Mouse (Mus musculus): Measurements from ENCODE around the gene Ankrd40. TPM values are rescaled to one million over a fixed set of nuclear protein-coding genes. Genes with fewer than 3 reads are reported as not detected.

The Ankrd40 gene
- polyA plus RNA-seq, 1 experiment from 2014 or later: 11.4 TPM

GRCm38 (mm10) chr11:94329270-94329891 lies 1.6 kb downstream of the Ankrd40 start:
- DNase-seq (ENCODE audit: extremely low spot score, low spot score): no peak
- WGBS: 58% methylated on average over 4 of the region's 4 CpGs
- peak overlapping the region; percentile 22; the same call in 1 of the 2 replicates for H3K27ac ChIP-seq

DNA sequence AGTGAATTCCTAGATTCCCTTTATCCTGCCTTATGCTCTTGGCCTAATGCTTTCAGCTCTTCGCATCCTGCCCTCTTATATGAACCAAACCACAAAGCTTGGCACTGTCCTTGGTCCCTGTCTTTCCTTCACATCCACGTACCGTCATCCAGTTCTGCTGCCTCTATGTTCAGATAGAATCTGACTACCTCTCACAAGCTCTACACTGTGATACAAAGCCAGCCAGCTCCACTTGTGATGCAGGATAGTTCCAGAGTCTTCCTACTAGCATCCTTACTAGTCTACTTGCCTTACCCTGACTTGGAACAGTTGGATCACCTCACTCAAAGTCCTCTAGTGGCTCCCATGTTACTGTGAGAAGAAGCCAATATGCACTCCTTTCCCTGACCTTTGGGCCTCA lies 2.4 kb downstream of the Ankrd40 start:
- Histone ChIP-seq H3K4me1 (peaks cover 43% of the 10 kb centered on the region), H3K9me3 (no peaks in the 10 kb centered on the region), H3K27me3 (ENCODE audit: poor library complexity, severe bottlenecking) (no peaks in the 10 kb centered on the region), H3K27ac (no peak overlapping the region), H3K4me3 (no peak overlapping the region), H3K36me3 (replicated peaks) (peaks cover 11% of the 10 kb centered on the region)
- DNase-seq (ENCODE audit: extremely low spot score, low spot score): no peak
- 95% methylated on average over 3 of the region's 3 CpGs for WGBS

More at GRCm38 (mm10) chr11:94329270-94329891, 1.6 kb downstream of the Ankrd40 start:
- Histone ChIP-seq H3K27me3 (ENCODE audit: poor library complexity, severe bottlenecking) (no peaks in the 10 kb centered on the region), H3K9me3 (no peaks in the 10 kb centered on the region), H3K4me1 (peaks cover 43% of the 10 kb centered on the region), H3K4me3 (peak overlapping the region; percentile 72; the same call in 1 of the 2 replicates), H3K36me3 (replicated peaks) (peaks cover 2% of the 10 kb centered on the region)

GRCm38 (mm10) chr11:94332726-94333125 lies 4.9 kb downstream of the Ankrd40 start:
- WGBS: 93% methylated on average over 6 of the region's 6 CpGs
- H3K4me1 ChIP-seq: peaks cover 30% of the 10 kb centered on the region
- H3K4me3 ChIP-seq: no peak overlapping the region
- H3K27ac ChIP-seq: no peak overlapping the region
- no peak for DNase-seq (ENCODE audit: extremely low spot score, low spot score)
- no peaks in the 10 kb centered on the region for H3K27me3 ChIP-seq (ENCODE audit: poor library complexity, severe bottlenecking)
- H3K36me3 ChIP-seq (replicated peaks): peaks cover 33% of the 10 kb centered on the region
- H3K9me3 ChIP-seq: no peaks in the 10 kb centered on the region

GRCm38 (mm10) chr11:94334386-94334968 lies 6.7 kb downstream of the Ankrd40 start:
- Histone ChIP-seq H3K9me3 (no peaks in the 10 kb centered on the region), H3K36me3 (replicated peaks) (peaks cover 50% of the 10 kb centered on the region), H3K4me1 (peaks cover 19% of the 10 kb centered on the region), H3K27me3 (ENCODE audit: poor library complexity, severe bottlenecking) (no peaks in the 10 kb centered on the region), H3K27ac (0 out of 2 replicates have a peak overlapping the region, but pooled peaks have one; percentile 20), H3K4me3 (no peak overlapping the region)
- DNase-seq (ENCODE audit: extremely low spot score, low spot score): no peak
- WGBS: 94% methylated on average over 8 of the region's 8 CpGs

- Histone ChIP-seq H3K9me3 (no peaks in the 10 kb centered on the region), H3K27ac (no peak overlapping the region), H3K4me3 (no peak overlapping the region), H3K27me3 (ENCODE audit: poor library complexity, severe bottlenecking) (no peaks in the 10 kb centered on the region), H3K4me1 (peaks cover 20% of the 10 kb centered on the region), H3K36me3 (replicated peaks) (peaks cover 65% of the 10 kb centered on the region)
- DNase-seq (ENCODE audit: extremely low spot score, low spot score): no peak
Measured at GRCm38 (mm10) chr11:94336551-94336950, 8.8 kb downstream of the Ankrd40 start.

DNA sequence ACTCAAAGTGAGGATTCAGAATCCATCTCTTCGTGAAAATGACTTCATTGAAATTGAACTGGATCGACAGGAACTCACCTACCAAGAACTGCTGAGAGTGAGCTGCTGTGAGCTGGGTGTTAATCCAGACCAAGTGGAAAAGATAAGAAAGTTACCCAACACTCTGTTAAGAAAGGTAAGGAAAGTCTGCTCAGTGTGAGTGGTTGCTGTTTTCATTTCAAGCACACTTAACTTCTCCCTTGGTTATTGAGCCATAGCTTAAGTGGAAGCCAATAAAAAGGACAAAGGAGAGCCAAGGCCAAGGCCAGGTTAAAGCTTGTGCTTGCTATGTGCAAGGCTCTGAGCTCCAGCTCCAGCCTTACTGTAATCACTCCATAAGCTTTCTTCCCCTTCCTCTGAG lies 10.5 kb downstream of the Ankrd40 start:
- Histone ChIP-seq H3K9me3 (no peaks in the 10 kb centered on the region), H3K4me3 (no peak overlapping the region), H3K27ac (no peak overlapping the region), H3K4me1 (peaks cover 38% of the 10 kb centered on the region), H3K36me3 (replicated peaks) (peaks cover 65% of the 10 kb centered on the region), H3K27me3 (ENCODE audit: poor library complexity, severe bottlenecking) (no peaks in the 10 kb centered on the region)
- WGBS: 93% methylated on average over 2 of the region's 2 CpGs
- no peak for DNase-seq (ENCODE audit: extremely low spot score, low spot score)

DNA sequence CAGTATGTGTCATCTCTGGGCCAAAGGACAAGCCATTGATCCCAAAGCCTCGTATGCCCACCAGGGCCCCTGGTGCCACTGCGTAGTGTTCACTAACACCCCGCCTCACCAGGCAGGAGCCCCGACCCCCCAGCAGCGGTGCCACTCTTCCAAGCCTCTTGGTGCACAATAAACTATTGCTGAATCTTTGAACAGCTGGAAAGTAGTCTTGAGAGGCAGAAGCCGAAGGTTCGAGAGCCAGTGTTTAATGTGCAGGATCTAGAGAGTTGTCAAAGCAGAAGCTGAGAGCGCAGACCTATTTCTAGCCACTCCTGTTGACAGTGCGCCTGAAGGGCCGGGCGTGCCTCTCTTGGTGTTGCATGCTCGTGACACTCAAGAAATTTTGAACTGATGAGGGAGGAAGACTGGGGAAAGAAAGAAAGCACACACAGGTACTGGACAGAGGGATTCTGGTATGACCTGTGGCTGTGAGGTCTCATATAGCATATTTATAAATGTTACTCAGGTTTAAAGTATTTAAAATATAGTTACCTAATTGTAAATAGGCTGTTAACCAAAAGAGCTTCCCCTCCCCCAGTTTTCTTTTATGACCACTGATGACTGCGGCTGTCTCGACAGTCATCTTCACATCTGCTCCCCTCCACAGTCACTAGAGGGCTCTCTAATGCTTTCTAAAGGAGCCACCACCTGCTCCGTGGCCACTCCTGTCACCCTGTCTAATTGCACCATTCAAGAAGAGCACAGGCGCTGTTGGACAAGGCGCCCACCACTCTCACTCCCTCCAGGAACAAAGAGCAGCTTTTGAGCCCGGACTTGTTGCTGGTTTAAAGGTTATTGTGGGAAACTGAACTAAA lies 12.2 kb downstream of the Ankrd40 start:
- WGBS: 63% methylated on average over 18 of the region's 18 CpGs
- H3K27me3 ChIP-seq (ENCODE audit: poor library complexity, severe bottlenecking): peaks cover 6% of the 10 kb centered on the region
- H3K4me1 ChIP-seq: peaks cover 54% of the 10 kb centered on the region
- DNase-seq (ENCODE audit: extremely low spot score, low spot score): peak; percentile 65
- peak overlapping the region; percentile 68; the same call in 1 of the 2 replicates for H3K27ac ChIP-seq
- H3K4me3 ChIP-seq: no peak overlapping the region
- H3K36me3 ChIP-seq (replicated peaks): peaks cover 57% of the 10 kb centered on the region
- no peaks in the 10 kb centered on the region for H3K9me3 ChIP-seq

DNA sequence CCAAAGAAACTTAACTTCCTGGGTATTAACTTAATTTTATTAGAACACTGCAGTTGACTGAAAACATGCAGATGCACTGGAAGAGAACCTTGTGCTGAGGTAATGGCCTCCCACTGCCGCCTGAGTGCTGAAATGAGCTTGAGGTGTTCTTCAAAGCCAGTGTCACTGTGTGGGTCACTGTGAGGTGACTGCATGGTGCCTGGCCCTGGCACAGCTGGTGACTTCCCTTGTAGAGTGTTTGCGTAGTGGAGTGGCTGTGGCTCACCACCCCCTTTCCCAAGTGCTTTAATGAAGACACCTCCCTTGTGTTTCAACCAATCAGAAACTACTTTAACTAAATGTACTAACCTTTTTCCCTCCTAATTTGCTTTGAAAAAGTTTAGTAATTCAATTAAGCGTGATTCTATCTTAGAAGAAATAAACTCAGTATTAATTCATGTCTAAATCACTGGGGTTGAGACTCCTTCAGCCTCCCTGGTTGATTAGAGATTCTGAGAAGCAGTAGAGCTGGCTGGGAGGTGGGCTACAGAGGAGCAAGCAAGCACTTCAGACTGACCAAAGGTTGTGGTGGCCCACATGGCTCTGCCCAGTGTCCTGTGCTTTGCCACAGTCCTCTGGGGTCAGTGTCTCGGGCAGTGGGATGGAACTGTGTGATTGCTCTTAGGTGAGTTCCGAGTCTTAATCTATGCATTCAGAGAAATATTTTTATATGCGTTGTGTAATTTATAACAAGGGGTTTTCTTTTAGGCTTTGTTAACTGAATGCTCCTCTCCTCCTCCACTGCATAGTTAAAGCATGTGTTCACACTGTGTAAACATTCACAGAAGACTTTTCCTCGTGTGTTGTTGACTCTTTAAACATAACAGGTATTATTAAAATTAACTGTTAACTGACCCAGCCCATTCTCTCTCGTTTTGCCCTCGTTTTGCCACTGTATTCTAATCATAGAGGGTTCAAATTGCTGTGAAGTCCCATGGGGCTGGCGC lies 13.4 kb downstream of the Ankrd40 start:
- peaks cover 44% of the 10 kb centered on the region for H3K36me3 ChIP-seq (replicated peaks)
- peak overlapping the region; percentile 68 for H3K27ac ChIP-seq
- H3K27me3 ChIP-seq (ENCODE audit: poor library complexity, severe bottlenecking): peaks cover 15% of the 10 kb centered on the region
- H3K9me3 ChIP-seq: no peaks in the 10 kb centered on the region
- DNase-seq (ENCODE audit: extremely low spot score, low spot score): no peak
- WGBS: 75% methylated on average over 10 of the region's 10 CpGs
- H3K4me3 ChIP-seq: no peak overlapping the region
- peaks cover 60% of the 10 kb centered on the region for H3K4me1 ChIP-seq

DNA sequence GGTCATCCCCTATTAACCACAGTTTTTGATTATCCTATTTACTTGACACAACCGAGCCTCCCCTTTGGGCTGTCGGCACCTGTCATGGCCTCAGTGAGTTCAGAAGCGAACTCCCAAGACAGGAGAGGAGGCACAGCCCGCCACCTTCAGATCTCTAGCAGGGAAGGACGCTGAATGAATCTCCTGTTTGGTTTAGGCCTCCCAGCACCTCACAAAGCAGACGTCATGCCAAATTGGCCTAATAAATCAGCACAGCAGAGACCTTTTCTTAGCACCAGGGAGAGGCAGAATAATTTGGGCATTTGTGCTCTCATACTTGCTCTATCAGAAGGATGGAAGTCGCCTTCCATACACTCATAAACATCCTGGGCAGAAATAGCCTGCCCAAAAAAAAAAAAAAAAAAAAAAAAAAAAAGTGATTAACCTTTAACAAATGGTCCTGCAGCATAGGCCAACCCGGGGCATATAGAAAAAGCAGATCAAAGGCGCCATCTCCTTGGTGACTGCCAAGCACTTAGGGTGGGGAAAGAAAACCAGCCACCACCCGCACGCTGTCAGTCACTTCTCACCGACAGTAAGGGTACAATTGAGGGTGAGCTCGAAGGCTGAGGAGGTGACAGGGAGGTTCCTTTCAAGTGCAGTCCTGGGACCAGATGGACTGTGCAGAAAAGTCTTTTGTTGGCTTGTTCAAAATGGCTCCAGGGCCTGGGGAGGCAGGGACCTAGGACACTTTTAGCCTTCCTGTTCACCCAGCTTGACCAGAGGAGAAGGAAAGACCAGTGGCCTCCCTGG lies 14.5 kb downstream of the Ankrd40 start:
- 53% methylated on average over 13 of the region's 13 CpGs for WGBS

GRCm38 (mm10) chr11:94343955-94344358 lies 16.2 kb downstream of the Ankrd40 start:
- 16% methylated on average over 5 of the region's 5 CpGs for whole genome bisulfite sequencing
- Histone ChIP-seq H3K4me3 (no peak overlapping the region), H3K4me1 (peaks cover 60% of the 10 kb centered on the region), H3K9me3 (no peaks in the 10 kb centered on the region), H3K27ac (peak overlapping the region; percentile 71), H3K36me3 (replicated peaks) (peaks cover 20% of the 10 kb centered on the region), H3K27me3 (ENCODE audit: poor library complexity, severe bottlenecking) (peaks cover 15% of the 10 kb centered on the region)
- DNase-seq (ENCODE audit: extremely low spot score, low spot score): peak; percentile 36

More for the DNA sequence above, 14.5 kb downstream of the Ankrd40 start:
- DNase-seq (ENCODE audit: extremely low spot score, low spot score): peak; percentile 42
- Histone ChIP-seq H3K27me3 (ENCODE audit: poor library complexity, severe bottlenecking) (peaks cover 15% of the 10 kb centered on the region), H3K27ac (peak overlapping the region; percentile 74), H3K4me3 (no peak overlapping the region; the same call in 1 of the 2 replicates), H3K9me3 (no peaks in the 10 kb centered on the region), H3K4me1 (peaks cover 60% of the 10 kb centered on the region), H3K36me3 (replicated peaks) (peaks cover 35% of the 10 kb centered on the region)

DNA sequence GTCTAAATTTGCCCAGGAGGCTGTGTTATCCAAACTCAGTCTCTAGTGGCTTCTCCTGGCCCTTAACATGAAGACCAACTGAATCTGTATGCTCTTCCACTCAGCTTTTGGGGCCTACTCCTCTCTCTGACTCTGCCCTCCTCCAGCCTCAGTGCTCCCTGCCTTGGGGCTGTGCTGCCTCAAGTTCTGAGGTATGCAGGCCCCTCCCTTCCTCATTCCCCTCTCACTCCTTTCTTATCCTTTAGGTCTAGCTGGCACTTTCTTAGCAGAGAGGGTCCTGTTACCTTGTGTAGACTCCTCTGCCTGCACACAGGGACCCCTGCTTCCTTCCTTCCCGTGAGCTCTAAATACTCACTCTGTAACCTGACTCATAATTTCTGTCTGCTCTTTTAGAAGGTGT lies 16.7 kb downstream of the Ankrd40 start:
- Histone ChIP-seq H3K4me1 (peaks cover 60% of the 10 kb centered on the region), H3K4me3 (no peak overlapping the region), H3K36me3 (replicated peaks) (peaks cover 15% of the 10 kb centered on the region), H3K27me3 (ENCODE audit: poor library complexity, severe bottlenecking) (peaks cover 15% of the 10 kb centered on the region), H3K27ac (peak overlapping the region; percentile 71), H3K9me3 (no peaks in the 10 kb centered on the region)
- 71% methylated on average over 1 of the region's 1 CpGs for WGBS
- DNase-seq (ENCODE audit: extremely low spot score, low spot score): no peak
